Mouse (Mus musculus): ENCODE results near the gene Inpp4a. TPM values are rescaled to one million over a fixed set of nuclear protein-coding genes. Genes with fewer than 3 reads are reported as not detected.

The Inpp4a gene
- polyA plus RNA-seq, 1 experiment from 2014 or later: 12.8 TPM

DNA sequence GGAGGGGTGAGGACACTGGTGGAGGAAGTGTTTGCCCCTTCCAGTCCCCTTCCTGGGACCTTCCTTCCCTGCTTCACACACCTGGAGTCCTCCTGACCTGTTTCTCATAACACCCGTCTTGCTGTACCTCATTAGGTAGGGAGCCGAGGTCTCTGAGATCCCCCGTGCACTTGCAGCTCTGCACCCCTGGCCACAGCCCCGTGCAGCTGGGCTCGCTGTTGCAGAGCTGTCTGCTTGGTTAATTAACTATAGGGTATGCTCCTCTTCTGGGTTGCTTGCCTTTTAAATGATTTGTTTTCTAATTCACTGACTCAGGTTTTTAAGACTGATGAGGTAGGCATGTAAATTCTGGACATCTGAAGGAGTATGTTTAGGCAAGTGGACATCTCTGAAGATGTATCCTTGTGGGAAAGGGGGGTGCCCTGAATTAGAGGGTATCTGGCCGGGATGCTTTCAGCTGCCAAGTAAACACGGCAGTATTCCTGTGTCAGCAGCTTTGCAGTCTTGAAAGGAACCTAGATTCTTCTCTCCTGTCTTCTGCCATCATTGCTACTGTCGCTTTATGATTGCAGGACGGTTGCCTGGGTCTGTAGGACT lies 6.1 kb downstream of the Inpp4a start:
- no peak for ATAC-seq
- Histone ChIP-seq H3K4me1 (replicated peaks) (0 out of 2 replicates have a peak, but pooled peaks cover 4% of the 10 kb centered on the region), H3K27me3 (replicated peaks) (no peaks in the 10 kb centered on the region), H3K4me3 (replicated peaks) (no peak overlapping the region), H3K27ac (no peak overlapping the region), H3K9me3 (no peaks in the 10 kb centered on the region), H3K4me2 (replicated peaks) (no peak overlapping the region), H3K9ac (no peak overlapping the region), H3K36me3 (no peaks in the 10 kb centered on the region)
- 56% methylated on average over 9 of the region's 9 CpGs for WGBS

DNA sequence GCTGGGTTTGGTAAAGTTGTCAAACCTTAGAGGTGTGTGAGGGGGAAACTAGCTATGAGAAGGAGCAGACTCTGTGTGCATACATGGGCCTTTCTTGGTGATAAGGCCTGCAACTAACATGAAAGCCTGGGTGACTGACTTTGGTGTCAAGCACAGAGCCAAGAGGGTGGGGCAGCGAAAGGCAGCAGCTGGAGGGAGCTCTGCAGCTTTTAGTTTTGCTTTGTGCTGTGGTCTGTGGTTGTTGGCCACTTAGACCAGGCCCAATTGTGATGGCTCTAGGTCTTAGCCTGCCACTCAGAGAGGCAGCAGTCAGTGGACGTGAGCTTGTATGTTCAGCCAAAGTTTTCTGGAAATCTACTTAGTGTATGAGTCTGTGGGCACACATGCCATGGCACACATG lies 7.9 kb downstream of the Inpp4a start:
- H3K9ac ChIP-seq: no peak overlapping the region
- 0 out of 2 replicates have a peak, but pooled peaks cover 3% of the 10 kb centered on the region for H3K4me1 ChIP-seq (replicated peaks)
- H3K4me2 ChIP-seq (replicated peaks): no peak overlapping the region
- 92% methylated on average over 2 of the region's 2 CpGs for WGBS
- H3K36me3 ChIP-seq: no peaks in the 10 kb centered on the region
- no peak for ATAC-seq
- H3K9me3 ChIP-seq: no peaks in the 10 kb centered on the region
- no peak overlapping the region for H3K4me3 ChIP-seq (replicated peaks)
- no peaks in the 10 kb centered on the region for H3K27me3 ChIP-seq (replicated peaks)
- H3K27ac ChIP-seq: no peak overlapping the region

GRCm38 (mm10) chr1:37308021-37308742 lies 8.5 kb downstream of the Inpp4a start:
- H3K9ac ChIP-seq: no peak overlapping the region
- no peak for ATAC-seq
- no peaks in the 10 kb centered on the region for H3K36me3 ChIP-seq
- H3K4me3 ChIP-seq (replicated peaks): no peak overlapping the region
- no peak overlapping the region for H3K27ac ChIP-seq
- H3K9me3 ChIP-seq: no peaks in the 10 kb centered on the region
- H3K4me1 ChIP-seq (replicated peaks): 0 out of 2 replicates have a peak, but pooled peaks cover 3% of the 10 kb centered on the region
- no peaks in the 10 kb centered on the region for H3K27me3 ChIP-seq (replicated peaks)
- H3K4me2 ChIP-seq (replicated peaks): no peak overlapping the region
- 84% methylated on average over 8 of the region's 8 CpGs for WGBS

- no peak overlapping the region for H3K4me2 ChIP-seq (replicated peaks)
- H3K27ac ChIP-seq: no peak overlapping the region
- H3K9ac ChIP-seq: no peak overlapping the region
- H3K27me3 ChIP-seq (replicated peaks): no peaks in the 10 kb centered on the region
- H3K9me3 ChIP-seq: no peaks in the 10 kb centered on the region
- no peak for ATAC-seq
- H3K4me3 ChIP-seq (replicated peaks): no peak overlapping the region
- H3K4me1 ChIP-seq (replicated peaks): 0 out of 2 replicates have a peak, but pooled peaks cover 3% of the 10 kb centered on the region
- WGBS: 57% methylated on average over 3 of the region's 3 CpGs
- H3K36me3 ChIP-seq: no peaks in the 10 kb centered on the region
Measured at GRCm38 (mm10) chr1:37308743-37309100, 9.1 kb downstream of the Inpp4a start.

DNA sequence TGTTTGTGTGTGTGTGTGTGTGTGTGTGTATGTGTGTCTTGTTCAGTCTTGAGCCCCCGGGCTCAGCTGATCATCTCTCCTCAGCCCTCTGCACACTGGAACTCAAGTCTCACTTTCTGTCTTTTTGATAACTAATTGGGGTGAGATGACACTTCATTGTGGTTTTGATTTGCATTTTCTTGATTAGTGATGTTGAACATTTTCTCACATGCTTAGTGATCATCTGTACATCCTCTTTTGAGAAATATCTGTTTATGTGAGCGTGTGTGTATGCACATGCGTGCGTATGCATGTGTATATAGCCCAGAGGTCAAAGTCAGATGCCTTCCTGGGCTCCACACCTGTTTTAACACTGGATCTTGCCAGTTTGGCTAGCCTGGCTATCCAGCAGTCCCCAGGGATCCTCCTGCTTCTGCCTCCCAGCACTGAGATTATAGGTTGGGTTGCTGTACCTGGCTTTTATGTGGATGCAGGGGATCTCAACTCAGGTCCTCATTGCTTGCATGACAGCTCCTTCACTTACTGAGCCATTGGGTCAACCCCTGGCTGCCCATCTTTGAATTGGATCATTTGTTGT lies 10.4 kb downstream of the Inpp4a start:
- Histone ChIP-seq H3K36me3 (no peaks in the 10 kb centered on the region), H3K9ac (no peak overlapping the region), H3K4me2 (replicated peaks) (no peak overlapping the region), H3K27ac (no peak overlapping the region), H3K9me3 (no peaks in the 10 kb centered on the region), H3K4me1 (replicated peaks) (0 out of 2 replicates have a peak, but pooled peaks cover 3% of the 10 kb centered on the region), H3K27me3 (replicated peaks) (no peaks in the 10 kb centered on the region), H3K4me3 (replicated peaks) (no peak overlapping the region)
- WGBS: 96% methylated on average over 4 of the region's 4 CpGs
- no peak for ATAC-seq

DNA sequence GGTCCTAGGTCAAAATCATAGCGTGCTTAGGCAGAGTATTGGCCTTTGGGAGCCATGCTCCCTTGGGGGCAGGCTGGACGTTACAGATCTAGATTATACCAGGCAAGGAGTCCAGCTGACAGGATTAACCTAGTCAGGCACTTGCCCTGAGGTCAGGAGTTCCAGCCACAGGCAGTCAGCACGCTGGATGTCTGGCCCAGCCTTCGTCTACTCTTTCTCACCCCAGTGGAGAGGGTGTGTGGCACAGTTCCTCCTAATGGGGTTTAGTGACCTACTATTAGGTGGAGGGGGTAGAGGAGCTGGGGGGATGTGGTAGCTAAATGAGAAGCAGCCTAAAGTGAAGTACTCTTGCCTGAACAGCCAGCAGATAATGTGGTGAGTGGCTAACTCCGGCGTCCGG lies 14.7 kb downstream of the Inpp4a start:
- no peaks in the 10 kb centered on the region; the same call in 1 of the 2 replicates for H3K4me1 ChIP-seq (replicated peaks)
- no peak overlapping the region for H3K4me3 ChIP-seq (replicated peaks)
- no peaks in the 10 kb centered on the region for H3K9me3 ChIP-seq
- WGBS: 50% methylated on average over 7 of the region's 7 CpGs
- H3K4me2 ChIP-seq (replicated peaks): no peak overlapping the region
- H3K27ac ChIP-seq: no peak overlapping the region
- no peak for ATAC-seq
- no peak overlapping the region for H3K9ac ChIP-seq
- H3K36me3 ChIP-seq: no peaks in the 10 kb centered on the region
- H3K27me3 ChIP-seq (replicated peaks): no peaks in the 10 kb centered on the region

- Histone ChIP-seq H3K9ac (no peak overlapping the region), H3K4me2 (replicated peaks) (no peak overlapping the region), H3K4me1 (replicated peaks) (peaks cover 3% of the 10 kb centered on the region; the same call in 1 of the 2 replicates), H3K9me3 (no peaks in the 10 kb centered on the region), H3K36me3 (no peaks in the 10 kb centered on the region), H3K27ac (no peak overlapping the region), H3K4me3 (replicated peaks) (no peak overlapping the region), H3K27me3 (replicated peaks) (no peaks in the 10 kb centered on the region)
- WGBS: 71% methylated on average over 7 of the region's 7 CpGs
- no peak for ATAC-seq
Measured at GRCm38 (mm10) chr1:37317644-37318285, 18.1 kb downstream of the Inpp4a start.

- Histone ChIP-seq H3K9me3 (no peaks in the 10 kb centered on the region), H3K27me3 (replicated peaks) (no peaks in the 10 kb centered on the region), H3K27ac (no peak overlapping the region), H3K4me3 (replicated peaks) (no peak overlapping the region), H3K9ac (no peak overlapping the region), H3K36me3 (no peaks in the 10 kb centered on the region), H3K4me1 (replicated peaks) (peaks cover 3% of the 10 kb centered on the region; the same call in 1 of the 2 replicates), H3K4me2 (replicated peaks) (no peak overlapping the region)
- ATAC-seq: no peak
- 77% methylated on average over 2 of the region's 2 CpGs for WGBS
Measured at GRCm38 (mm10) chr1:37318558-37318957, 18.9 kb downstream of the Inpp4a start.

DNA sequence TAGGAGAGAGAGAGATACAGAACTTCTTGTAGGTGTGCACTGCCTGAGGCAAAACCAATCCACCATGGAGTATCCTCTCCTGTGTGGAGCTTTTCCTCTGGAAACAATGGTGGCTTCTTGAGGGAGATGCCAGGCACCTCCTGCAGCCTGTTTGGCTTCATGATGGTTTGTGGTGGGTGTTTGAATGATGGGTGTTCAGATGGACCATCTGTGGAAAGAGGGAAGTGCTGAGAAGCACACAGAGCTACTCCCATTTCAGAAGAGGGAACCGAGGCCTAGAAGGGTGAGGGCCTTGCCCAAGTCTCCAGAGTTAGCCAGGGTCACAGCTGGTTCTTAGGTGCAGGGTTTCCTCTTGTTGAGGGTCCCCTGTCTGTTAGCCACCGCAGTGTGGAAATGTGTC lies 23.0 kb downstream of the Inpp4a start:
- H3K27me3 ChIP-seq (replicated peaks): no peaks in the 10 kb centered on the region
- WGBS: 92% methylated on average over 2 of the region's 2 CpGs
- H3K36me3 ChIP-seq: no peaks in the 10 kb centered on the region
- H3K4me2 ChIP-seq (replicated peaks): no peak overlapping the region
- H3K9ac ChIP-seq: no peak overlapping the region
- H3K4me1 ChIP-seq (replicated peaks): peaks cover 7% of the 10 kb centered on the region; the same call in 1 of the 2 replicates
- no peak for ATAC-seq
- no peaks in the 10 kb centered on the region for H3K9me3 ChIP-seq
- H3K4me3 ChIP-seq (replicated peaks): no peak overlapping the region
- no peak overlapping the region for H3K27ac ChIP-seq

DNA sequence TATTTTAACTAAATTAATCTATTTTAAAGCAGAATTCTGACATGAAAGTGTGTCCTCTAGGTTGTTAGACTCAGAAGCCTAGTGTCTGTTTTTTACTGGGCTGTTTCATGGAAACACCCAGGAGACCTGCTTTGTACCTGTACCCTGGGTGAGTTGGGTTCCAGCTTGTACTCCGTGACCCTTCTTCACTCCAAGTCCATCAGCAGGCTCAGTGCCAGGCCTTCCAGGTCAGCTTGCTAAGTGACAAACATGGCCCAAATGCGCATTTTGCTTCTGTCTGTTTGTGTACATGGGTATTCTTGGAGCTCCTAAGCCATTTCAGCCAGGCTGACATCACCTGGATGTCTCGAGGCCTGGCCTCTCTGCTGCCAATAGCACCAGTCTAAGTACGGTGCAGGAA lies 23.5 kb downstream of the Inpp4a start:
- no peak overlapping the region for H3K27ac ChIP-seq
- H3K9me3 ChIP-seq: no peaks in the 10 kb centered on the region
- 0 out of 2 replicates have a peak, but pooled peaks cover 7% of the 10 kb centered on the region for H3K4me1 ChIP-seq (replicated peaks)
- no peak overlapping the region for H3K9ac ChIP-seq
- ATAC-seq: no peak
- H3K36me3 ChIP-seq: no peaks in the 10 kb centered on the region
- H3K4me2 ChIP-seq (replicated peaks): no peak overlapping the region
- no peaks in the 10 kb centered on the region for H3K27me3 ChIP-seq (replicated peaks)
- H3K4me3 ChIP-seq (replicated peaks): no peak overlapping the region
- 77% methylated on average over 4 of the region's 4 CpGs for WGBS

DNA sequence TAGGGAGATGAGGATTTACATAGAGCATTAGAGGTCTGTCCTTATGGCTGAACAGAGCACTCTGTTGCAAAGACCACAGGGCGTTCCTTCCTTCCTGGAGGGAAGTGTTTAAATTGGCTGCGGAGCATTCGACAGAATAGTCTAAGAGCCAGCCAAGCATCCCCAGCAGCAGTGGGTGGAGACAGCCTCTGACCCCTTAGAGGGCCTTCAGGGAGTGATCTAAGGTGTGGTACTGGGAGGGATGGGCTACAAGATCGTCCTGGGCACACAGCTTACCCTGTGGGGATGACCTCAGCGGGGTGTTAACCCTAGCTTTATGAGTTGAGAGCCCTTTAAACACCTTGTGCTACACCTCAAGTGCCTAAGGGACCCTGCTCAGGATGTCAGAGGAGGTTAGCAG lies 24.9 kb downstream of the Inpp4a start:
- Histone ChIP-seq H3K9me3 (no peaks in the 10 kb centered on the region), H3K4me1 (replicated peaks) (0 out of 2 replicates have a peak, but pooled peaks cover 7% of the 10 kb centered on the region), H3K27me3 (replicated peaks) (no peaks in the 10 kb centered on the region), H3K9ac (no peak overlapping the region), H3K4me2 (replicated peaks) (no peak overlapping the region), H3K36me3 (no peaks in the 10 kb centered on the region), H3K27ac (no peak overlapping the region), H3K4me3 (replicated peaks) (no peak overlapping the region)
- 32% methylated on average over 5 of the region's 5 CpGs for WGBS
- 0 out of 2 replicates have a peak, but pooled peaks have one; percentile 45 for ATAC-seq

- no peak for ATAC-seq
- Histone ChIP-seq H3K4me3 (replicated peaks) (no peak overlapping the region), H3K4me1 (replicated peaks) (0 out of 2 replicates have a peak, but pooled peaks cover 4% of the 10 kb centered on the region), H3K4me2 (replicated peaks) (no peak overlapping the region), H3K9me3 (no peaks in the 10 kb centered on the region), H3K9ac (no peak overlapping the region), H3K27me3 (replicated peaks) (no peaks in the 10 kb centered on the region), H3K27ac (no peak overlapping the region), H3K36me3 (no peaks in the 10 kb centered on the region)
- WGBS: 73% methylated on average over 4 of the region's 4 CpGs
Measured at GRCm38 (mm10) chr1:37327311-37327710, 27.6 kb downstream of the Inpp4a start.
